Mouse (Mus musculus): ENCODE measurements at regions not wholly inside any gene's neighbourhood (a gene's known extent, or its start where the extent isn't known, plus 50 kb on each side); places are given as distances from the start of the nearest gene placed in this dataset.

DNA sequence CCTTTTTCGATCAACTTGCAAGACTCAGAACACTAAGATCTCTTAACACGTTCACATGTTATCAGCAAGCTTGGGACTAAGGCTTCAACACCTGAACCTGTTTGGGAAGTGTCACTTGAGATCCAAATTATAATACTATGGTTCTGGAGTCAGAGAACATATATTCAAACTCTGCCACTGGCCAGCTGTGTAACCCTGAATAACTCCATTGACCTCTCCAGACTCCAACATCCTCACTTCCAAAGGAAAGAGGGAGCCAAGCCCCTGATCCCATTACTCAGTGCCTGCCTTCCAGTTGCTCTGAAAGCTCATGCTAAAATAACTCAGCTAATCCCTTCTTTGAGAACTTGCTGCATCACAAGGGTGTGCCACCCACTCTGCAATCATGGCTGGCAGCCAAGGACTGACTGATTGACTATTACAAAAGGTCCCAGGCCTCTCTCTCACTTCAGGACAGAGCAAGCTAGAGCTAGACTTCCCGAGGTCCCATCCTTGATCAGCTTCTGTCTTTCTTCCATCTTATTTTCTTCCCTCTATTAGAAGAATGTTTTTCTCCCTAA lies 58.8 kb upstream of the 9330182O14Rik start:
- WGBS, result 61% methylated on average over 3 of the region's 3 CpGs
- TF ChIP-seq POLR2A (IDR thresholded peaks at IDR 0.05; ENCODE audit: insufficient read depth, low read depth, low read length) (no peak), CTCF (IDR thresholded peaks at IDR 0.05; ENCODE audit: insufficient read depth, low read depth, low read length) (no peak)
- Histone ChIP-seq H3K27ac (ENCODE audit: insufficient read depth, low read depth, low read length) (no peak overlapping the region), H3K4me1 (ENCODE audit: control insufficient read depth, insufficient read depth, low read length) (peaks cover 2% of the 10 kb centered on the region; the same call in 1 of the 2 replicates), H3K4me3 (ENCODE audit: insufficient read depth, low read depth, low read length) (no peak overlapping the region)

- Histone ChIP-seq H3K4me3 (ENCODE audit: insufficient read depth, low read depth, low read length) (no peak overlapping the region), H3K4me1 (ENCODE audit: control insufficient read depth, insufficient read depth, low read length) (peaks cover 2% of the 10 kb centered on the region; the same call in 1 of the 2 replicates), H3K27ac (ENCODE audit: insufficient read depth, low read depth, low read length) (no peak overlapping the region)
- TF ChIP-seq POLR2A (IDR thresholded peaks at IDR 0.05; ENCODE audit: insufficient read depth, low read depth, low read length) (no peak), CTCF (IDR thresholded peaks at IDR 0.05; ENCODE audit: insufficient read depth, low read depth, low read length) (no peak)
- WGBS, result 56% methylated on average over 6 of the region's 6 CpGs
These were observed 54.3 kb upstream of the 9330182O14Rik start for GRCm38 (mm10) chr15:40079872-40080271.
